Mouse (Mus musculus) embryonic facial prominence, embryonic 13.5 days (tissue): ENCODE results near the gene Hdac10. TPM values are rescaled to one million over a fixed set of nuclear protein-coding genes. Genes with fewer than 3 reads are reported as not detected.

Experiments used
- ATAC-seq: fragments of 200-750 bp; cut with Nextera tagmentation; 2 replicates; pipeline ENCODE4 v1.8.0; 2017; ENCODE audit warnings: low read depth; ENCODE audit not compliant: insufficient number of reproducible peaks, insufficient read depth, low FRiP score, low TSS enrichment
- H3K27ac ChIP-seq: fragments of 300-500 bp; sonication (generic); 2 replicates; pipeline ENCODE4 v1.5.1; 2015; ENCODE audit warnings: moderate library complexity, mild to moderate bottlenecking, inconsistent platforms
- H3K27me3 ChIP-seq: fragments of 300-500 bp; sonication (generic); 2 replicates; pipeline ENCODE4 v1.6.1; 2015; ENCODE audit warnings: mild to moderate bottlenecking, inconsistent platforms
- H3K36me3 ChIP-seq: fragments of 300-500 bp; sonication (generic); 2 replicates; pipeline ENCODE4 v1.6.1; 2015; ENCODE audit warnings: mild to moderate bottlenecking, inconsistent platforms
- H3K4me1 ChIP-seq: fragments of 300-500 bp; sonication (generic); 2 replicates; pipeline ENCODE4 v1.6.1; 2015; ENCODE audit warnings: inconsistent platforms
- H3K4me2 ChIP-seq: fragments of 300-500 bp; sonication (generic); 2 replicates; pipeline ENCODE4 v1.6.1; 2015; ENCODE audit warnings: moderate library complexity, mild to moderate bottlenecking, inconsistent platforms
- H3K4me3 ChIP-seq: fragments of 300-500 bp; sonication (generic); 2 replicates; pipeline ENCODE4 v1.5.1; 2015; ENCODE audit warnings: mild to moderate bottlenecking, inconsistent platforms
- H3K9ac ChIP-seq: fragments of 300-500 bp; sonication (generic); 2 replicates; pipeline ENCODE4 v1.6.1; 2015; ENCODE audit warnings: mild to moderate bottlenecking, inconsistent platforms
- H3K9me3 ChIP-seq: fragments of 300-500 bp; sonication (generic); 2 replicates; pipeline ENCODE4 v1.6.1; 2016; ENCODE audit warnings: inconsistent platforms
- WGBS: fragments of 180-500 bp; shearing (Covaris S2); methylation state at CpG from one replicate; pipeline ENCODE4 v1.1.7; 2015; ENCODE audit warnings: mixed read lengths; 5-methylcytosine and 5-hydroxymethylcytosine counted together
- polyA plus RNA-seq: library from polyadenylated mRNA; unstranded; fragments of >200 nt; fragmentation: Nextera tagmentation; extraction: Ambion mirVana; gene quantifications from 2 replicates; pipeline ENCODE4 v1.2.1, GENCODE M21; 2015

Hdac10 gene
- polyA plus RNA-seq, 1 experiment from 2014 or later: 19.6 TPM

DNA sequence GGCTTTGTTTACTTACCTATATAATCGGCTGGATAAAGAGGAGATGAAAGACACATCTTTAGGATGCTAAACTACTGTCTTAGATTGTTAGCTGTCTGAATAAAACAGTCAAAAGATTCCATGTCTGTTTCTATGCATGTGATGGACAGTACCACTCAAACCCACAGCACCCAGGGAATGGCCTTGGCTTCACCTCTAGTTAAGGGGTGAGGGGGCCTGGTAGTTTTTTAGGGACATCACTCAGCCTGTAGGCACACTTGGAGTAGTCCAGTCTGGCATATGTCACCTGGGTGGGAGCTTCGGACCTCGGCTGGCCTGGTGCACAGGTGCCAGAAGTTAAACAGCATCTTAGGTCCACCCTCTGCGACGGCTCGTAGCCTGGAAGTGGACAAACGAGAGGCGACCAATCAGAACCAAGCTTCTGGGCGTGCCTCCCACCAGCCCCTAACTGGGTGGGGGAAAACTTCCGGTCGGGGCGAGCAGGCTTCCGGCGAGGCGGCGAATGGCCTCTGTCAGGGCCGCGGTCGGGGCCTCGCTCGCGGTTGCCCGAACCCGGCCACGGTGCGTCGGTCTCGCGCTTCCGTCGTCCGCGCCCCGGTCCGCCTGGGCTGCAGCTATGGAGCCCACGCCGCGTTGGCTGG is 39.8 kb downstream of the Hdac10 start, which contains the start of gene Selenoo:
Gene Selenoo (plus strand): TSS at position 478 of the 641 bp plus-strand sequence.
- peak within 1 kb of the TSS; percentile 97 for H3K9ac ChIP-seq
- H3K4me2 ChIP-seq: peak within 1 kb of the TSS; percentile 98
- no peaks in the 10 kb centered on the region for H3K27me3 ChIP-seq
- no peaks in the 10 kb centered on the region for H3K9me3 ChIP-seq
- WGBS: 1% methylated on average over 38 of the region's 38 CpGs
- H3K36me3 ChIP-seq: peaks cover 53% of the 10 kb centered on the region
- ATAC-seq: peak; percentile 84
- peak within 1 kb of the TSS; percentile 99 for H3K4me3 ChIP-seq
- H3K27ac ChIP-seq: peak within 1 kb of the TSS; percentile 72; the same call in 1 of the 2 replicates
- peaks cover 23% of the 10 kb centered on the region for H3K4me1 ChIP-seq

DNA sequence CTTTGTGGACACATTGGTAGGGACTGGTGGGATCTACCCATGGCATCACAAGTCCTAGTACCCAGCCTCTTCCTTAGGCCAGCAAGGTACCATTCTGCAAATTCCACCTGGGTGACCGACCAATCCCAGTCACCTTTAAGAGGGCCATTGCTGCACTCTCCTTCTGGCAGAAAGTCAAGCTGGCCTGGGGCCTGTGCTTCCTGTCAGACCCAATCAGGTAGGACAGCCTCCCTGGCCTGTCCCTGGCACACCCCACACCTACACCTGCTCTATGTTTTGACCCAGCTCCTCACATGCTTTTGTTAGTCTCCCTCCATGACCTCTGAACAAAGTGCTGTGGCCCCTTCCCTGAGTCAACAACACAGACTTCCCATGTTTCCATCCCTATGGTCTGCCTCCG is 43.7 kb downstream of the Hdac10 start:
- no peak overlapping the region for H3K9ac ChIP-seq
- no peak overlapping the region for H3K4me2 ChIP-seq
- H3K4me3 ChIP-seq: no peak overlapping the region
- 82% methylated on average over 2 of the region's 2 CpGs for WGBS
- ATAC-seq: no peak
- H3K27ac ChIP-seq: no peak overlapping the region
- H3K36me3 ChIP-seq: peaks cover 66% of the 10 kb centered on the region
- H3K9me3 ChIP-seq: no peaks in the 10 kb centered on the region
- H3K27me3 ChIP-seq: no peaks in the 10 kb centered on the region
- H3K4me1 ChIP-seq: peaks cover 13% of the 10 kb centered on the region

DNA sequence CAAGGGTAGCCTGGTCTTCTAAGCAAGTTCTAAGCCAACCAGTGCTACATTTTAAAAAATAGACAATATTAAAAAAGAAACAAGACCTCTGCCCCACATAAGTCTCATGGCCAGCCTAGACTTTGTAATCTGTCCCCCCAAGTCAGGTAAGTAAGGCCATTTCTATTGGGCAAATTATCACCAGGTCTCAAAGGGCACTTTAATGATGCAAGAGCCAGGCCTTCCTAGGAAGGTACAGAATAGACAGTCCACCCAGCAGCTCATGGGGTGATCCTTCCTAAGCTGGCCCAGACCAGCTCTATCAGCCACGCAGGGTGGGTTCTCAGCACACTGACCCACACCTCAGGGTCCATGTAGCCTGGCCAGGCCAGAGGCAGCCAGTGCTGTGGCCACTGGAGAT is 44.6 kb downstream of the Hdac10 start:
- 97% methylated on average over 1 of the region's 1 CpGs for WGBS
- no peak overlapping the region for H3K4me2 ChIP-seq
- no peaks in the 10 kb centered on the region for H3K9me3 ChIP-seq
- no peaks in the 10 kb centered on the region for H3K27me3 ChIP-seq
- H3K36me3 ChIP-seq: peaks cover 73% of the 10 kb centered on the region
- H3K4me3 ChIP-seq: no peak overlapping the region
- ATAC-seq: no peak
- peaks cover 10% of the 10 kb centered on the region for H3K4me1 ChIP-seq
- H3K27ac ChIP-seq: no peak overlapping the region
- 0 out of 2 replicates have a peak overlapping the region, but pooled peaks have one; percentile 6 for H3K9ac ChIP-seq

DNA sequence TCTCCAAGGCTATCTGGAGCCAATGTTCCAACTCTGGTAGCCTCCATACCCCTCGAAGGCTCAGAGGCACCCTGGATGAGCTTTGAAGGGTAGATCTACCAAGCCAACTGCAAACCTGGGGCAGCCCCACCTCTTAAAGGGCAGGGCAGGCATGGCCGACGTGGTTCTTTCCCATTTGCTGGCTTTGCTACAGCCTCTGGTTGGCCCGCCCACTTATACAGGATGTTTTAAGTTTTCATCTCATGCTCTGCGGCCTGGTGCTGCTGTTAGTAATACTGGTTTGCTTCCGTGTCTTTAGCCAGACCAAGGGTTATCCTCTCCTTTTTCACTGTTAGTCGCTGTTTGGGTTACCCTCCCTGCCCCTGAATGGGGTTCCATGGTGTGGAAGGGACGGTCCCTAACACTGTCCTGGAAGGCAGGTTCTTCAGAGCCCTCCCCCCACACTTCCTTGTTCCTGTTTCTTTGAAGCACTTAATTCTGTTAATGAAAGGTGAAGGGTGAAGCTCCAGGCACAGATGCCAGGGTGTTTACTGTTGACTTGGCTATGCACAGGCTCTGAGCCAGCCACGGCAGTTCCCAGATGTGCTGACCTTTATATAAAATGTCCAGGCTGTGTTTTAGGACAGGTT is 50.2 kb downstream of the Hdac10 start:
- no peaks in the 10 kb centered on the region for H3K27me3 ChIP-seq
- 0 out of 2 replicates have a peak overlapping the region, but pooled peaks have one; percentile 88 for H3K9ac ChIP-seq
- H3K27ac ChIP-seq: no peak overlapping the region
- H3K4me3 ChIP-seq: 0 out of 2 replicates have a peak overlapping the region, but pooled peaks have one; percentile 6
- peaks cover 37% of the 10 kb centered on the region for H3K36me3 ChIP-seq
- ATAC-seq: no peak
- H3K4me2 ChIP-seq: peak overlapping the region; percentile 94
- H3K4me1 ChIP-seq: peaks cover 34% of the 10 kb centered on the region
- H3K9me3 ChIP-seq: no peaks in the 10 kb centered on the region
- WGBS: 59% methylated on average over 9 of the region's 9 CpGs

DNA sequence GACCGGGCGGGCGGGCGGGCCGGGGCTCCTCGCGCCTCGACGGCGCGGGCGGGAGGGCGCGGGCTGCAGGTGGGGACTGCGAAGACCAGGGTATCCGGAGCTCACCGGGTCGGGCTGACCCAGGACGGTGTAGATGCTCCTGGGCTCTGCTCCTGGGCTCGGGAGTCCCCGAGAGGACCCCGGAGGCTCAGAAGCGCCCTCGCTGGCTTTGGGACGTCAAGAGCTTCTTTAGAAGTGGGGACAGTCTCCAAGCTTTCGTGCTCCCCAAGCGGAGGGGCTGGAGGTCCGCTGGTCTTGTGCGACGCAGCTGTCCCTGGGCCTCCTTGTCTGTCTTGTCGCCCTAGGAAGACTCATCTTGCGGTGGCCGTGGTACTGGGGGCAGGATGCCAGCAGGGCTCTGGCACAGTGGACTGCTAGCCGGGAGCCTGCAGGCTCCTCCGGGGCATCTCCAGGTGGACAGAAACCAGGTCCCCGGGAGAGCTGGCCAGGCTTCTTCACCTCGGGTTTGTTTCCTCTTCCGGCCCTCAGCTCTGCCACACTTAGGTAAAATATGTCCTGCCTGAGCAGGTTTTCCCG is 52.3 kb downstream of the Hdac10 start:
- H3K9ac ChIP-seq: peak overlapping the region; percentile 88
- no peaks in the 10 kb centered on the region for H3K27me3 ChIP-seq
- H3K36me3 ChIP-seq: peaks cover 16% of the 10 kb centered on the region
- no peaks in the 10 kb centered on the region for H3K9me3 ChIP-seq
- H3K4me1 ChIP-seq: peaks cover 34% of the 10 kb centered on the region
- peak overlapping the region; percentile 88 for H3K27ac ChIP-seq
- H3K4me3 ChIP-seq: peak overlapping the region; percentile 79
- WGBS: under 1% methylated on average over 34 of the region's 39 CpGs
- peak; percentile 27 for ATAC-seq
- H3K4me2 ChIP-seq: peak overlapping the region; percentile 94

DNA sequence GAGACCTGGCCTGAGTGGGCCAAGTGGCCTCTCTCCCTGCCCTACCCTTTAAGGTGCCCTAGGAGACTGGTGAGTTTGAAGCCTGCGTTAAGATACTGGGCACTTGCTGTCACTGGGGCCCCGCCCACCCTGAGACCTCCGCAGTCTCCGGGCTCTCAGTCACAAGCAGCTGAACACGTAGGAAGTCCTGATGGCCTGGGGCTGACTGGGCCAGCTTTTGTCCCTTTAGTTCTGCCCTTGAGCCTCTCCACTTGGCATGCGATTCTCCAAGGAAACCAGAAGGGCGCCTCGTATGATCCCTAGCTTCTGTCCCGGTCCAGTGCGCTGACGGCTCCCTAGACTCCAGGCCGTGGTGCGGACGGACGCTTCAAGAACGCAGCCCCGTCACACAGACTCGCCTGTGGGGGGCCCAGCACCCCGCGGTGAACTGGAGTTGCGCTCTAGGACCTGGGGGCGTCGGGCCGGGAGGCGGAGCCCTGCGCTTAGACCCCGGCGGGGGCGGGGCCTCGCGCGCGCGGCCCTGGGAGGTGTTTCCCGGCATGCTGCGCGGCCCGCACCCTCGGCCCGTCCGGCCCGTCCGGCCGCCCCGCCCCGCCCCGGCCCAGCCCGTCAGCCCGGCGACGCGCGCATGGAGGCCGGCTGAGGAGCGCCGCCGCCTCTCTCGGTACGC is 52.9 kb downstream of the Hdac10 start:
- H3K4me1 ChIP-seq: peaks cover 34% of the 10 kb centered on the region
- peaks cover 11% of the 10 kb centered on the region; the same call in 1 of the 2 replicates for H3K36me3 ChIP-seq
- WGBS: under 1% methylated on average over 54 of the region's 59 CpGs
- H3K27ac ChIP-seq: peak overlapping the region; percentile 88
- H3K27me3 ChIP-seq: peaks cover 4% of the 10 kb centered on the region; the same call in 1 of the 2 replicates
- peak overlapping the region; percentile 88 for H3K9ac ChIP-seq
- peak; percentile 89 for ATAC-seq
- no peaks in the 10 kb centered on the region for H3K9me3 ChIP-seq
- H3K4me2 ChIP-seq: peak overlapping the region; percentile 94
- peak overlapping the region; percentile 79 for H3K4me3 ChIP-seq

DNA sequence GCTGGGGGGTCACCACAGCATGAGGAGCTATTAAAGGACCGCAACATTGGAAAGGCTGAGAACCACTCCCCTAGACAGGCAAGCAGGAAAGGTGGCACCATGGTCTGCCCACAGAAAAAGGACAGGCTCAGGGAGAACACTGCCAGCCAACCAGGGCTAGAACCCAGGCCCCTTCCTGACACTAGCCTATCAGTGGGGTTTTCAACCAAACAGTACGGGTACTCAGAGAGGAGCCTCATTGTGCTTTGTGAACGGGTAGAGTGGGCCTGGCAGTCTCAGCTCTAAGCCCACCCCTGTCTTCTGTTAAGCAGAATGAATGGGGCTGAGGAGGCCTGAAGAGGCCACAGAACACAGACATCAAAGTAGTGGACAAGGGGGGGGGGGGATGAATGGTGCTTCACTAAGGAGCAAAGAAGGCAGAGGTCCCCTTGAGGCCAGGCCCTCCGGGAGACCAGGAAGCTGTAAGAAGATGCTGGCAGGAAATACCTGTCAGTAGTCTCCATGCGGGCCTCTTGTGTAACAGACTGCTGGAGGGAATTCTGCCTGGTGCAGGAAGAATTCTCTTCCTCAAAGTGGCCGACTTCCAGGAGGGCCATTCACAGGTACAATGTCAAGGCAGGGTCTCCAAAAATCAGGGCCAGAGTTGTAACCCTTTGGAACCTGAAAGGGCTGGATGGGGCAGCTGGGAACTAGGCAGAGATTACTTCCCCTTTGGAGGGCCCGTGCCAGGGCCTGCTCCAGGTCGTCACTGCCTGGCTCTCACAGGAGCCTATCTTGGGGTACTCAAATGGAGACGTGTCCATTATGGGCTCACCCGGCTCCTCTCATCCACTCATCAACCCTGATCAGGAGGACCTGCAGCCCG is 53.7 kb downstream of the Hdac10 start, which contains the start of gene Trabd:
Gene Trabd (plus strand): TSS at position 512 of the 865 bp plus-strand sequence.
- Histone ChIP-seq H3K9me3 (no peaks in the 10 kb centered on the region), H3K27ac (peak within 1 kb of the TSS; percentile 88), H3K36me3 (peaks cover 11% of the 10 kb centered on the region; the same call in 1 of the 2 replicates), H3K27me3 (peaks cover 10% of the 10 kb centered on the region), H3K4me2 (peak within 1 kb of the TSS; percentile 94), H3K9ac (peak within 1 kb of the TSS; percentile 88), H3K4me3 (peak within 1 kb of the TSS; percentile 79), H3K4me1 (peaks cover 34% of the 10 kb centered on the region)
- WGBS: 17% methylated on average over 11 of the region's 11 CpGs
- no peak for ATAC-seq

DNA sequence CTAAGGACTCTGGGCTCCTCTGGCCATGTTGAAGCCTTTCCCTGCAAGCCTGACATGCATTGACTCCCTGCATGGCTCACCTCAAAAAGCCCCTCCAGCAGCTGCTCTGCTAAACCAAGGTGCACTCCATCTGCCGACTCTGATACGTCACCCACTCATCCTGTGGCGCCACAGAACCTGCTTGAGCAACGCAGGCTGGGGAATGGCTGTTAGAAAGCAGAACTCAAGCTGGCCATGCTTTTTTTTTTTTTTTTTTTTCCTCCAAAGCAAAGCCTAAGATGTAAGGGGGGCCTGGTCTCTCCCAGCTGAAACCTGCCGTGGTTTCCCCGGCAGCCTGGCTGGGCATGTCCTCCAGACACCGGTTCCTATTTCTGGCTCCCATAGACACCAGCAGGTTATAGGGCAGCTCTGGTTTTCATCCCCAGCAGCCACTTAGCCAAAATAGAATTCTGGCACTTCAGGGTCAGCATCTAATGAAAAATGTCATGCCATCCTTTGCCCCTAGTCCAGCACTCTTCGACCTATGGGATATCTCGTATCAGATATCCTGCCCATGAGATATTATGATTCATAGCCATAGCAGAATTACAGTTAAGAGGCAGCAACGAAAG is 54.4 kb downstream of the Hdac10 start:
- H3K4me1 ChIP-seq: peaks cover 34% of the 10 kb centered on the region
- WGBS: 75% methylated on average over 10 of the region's 10 CpGs
- no peak overlapping the region for H3K27ac ChIP-seq
- H3K4me3 ChIP-seq: no peak overlapping the region
- peak overlapping the region; percentile 88; the same call in 1 of the 2 replicates for H3K9ac ChIP-seq
- no peak for ATAC-seq
- no peaks in the 10 kb centered on the region for H3K9me3 ChIP-seq
- peaks cover 17% of the 10 kb centered on the region for H3K27me3 ChIP-seq
- H3K4me2 ChIP-seq: peak overlapping the region; percentile 94
- 0 out of 2 replicates have a peak, but pooled peaks cover 5% of the 10 kb centered on the region for H3K36me3 ChIP-seq
